Mouse (Mus musculus): Measurements from ENCODE around the gene Atp6v0a4. TPM values are rescaled to one million over a fixed set of nuclear protein-coding genes. Genes with fewer than 3 reads are reported as not detected.

Atp6v0a4 gene
- polyA plus RNA-seq, 1 experiment from 2014 or later = 0.10 TPM

- WGBS (ENCODE audit: insufficient replicate concordance) = 59% methylated on average over 4 of the region's 4 CpGs
- no peak overlapping the region for H3K27ac ChIP-seq
- peak overlapping the region; percentile 3; the same call in 1 of the 2 replicates for H3K4me2 ChIP-seq
These were observed 53.1 kb downstream of the Atp6v0a4 start for GRCm38 (mm10) chr6:38071256-38071655.

GRCm38 (mm10) chr6:38066215-38066614 is 58.2 kb downstream of the Atp6v0a4 start:
- no peak for ATAC-seq
- 7% methylated on average over 5 of the region's 5 CpGs for WGBS (ENCODE audit: insufficient replicate concordance)
- H3K4me2 ChIP-seq = no peak overlapping the region

More at GRCm38 (mm10) chr6:38071256-38071655, 53.1 kb downstream of the Atp6v0a4 start:
- no peaks in the 10 kb centered on the region for H3K27me3 ChIP-seq (replicated peaks)
- H3K4me1 ChIP-seq = peaks cover 23% of the 10 kb centered on the region
- ATAC-seq = peak; percentile 63; the same call in 1 of the 2 replicates
- no peak overlapping the region for H3K4me3 ChIP-seq
- no peaks in the 10 kb centered on the region for H3K36me3 ChIP-seq
- no peak overlapping the region for H3K9ac ChIP-seq
- 0 out of 2 replicates have a peak, but pooled peaks cover 7% of the 10 kb centered on the region for H3K9me3 ChIP-seq (replicated peaks)

GRCm38 (mm10) chr6:38065501-38066122 is 58.8 kb downstream of the Atp6v0a4 start:
- Histone ChIP-seq H3K4me2 (no peak overlapping the region), H3K9ac (no peak overlapping the region), H3K4me1 (peaks cover 3% of the 10 kb centered on the region), H3K9me3 (replicated peaks) (peaks cover 11% of the 10 kb centered on the region; the same call in 1 of the 2 replicates), H3K4me3 (no peak overlapping the region), H3K36me3 (no peaks in the 10 kb centered on the region), H3K27ac (no peak overlapping the region), H3K27me3 (replicated peaks) (no peaks in the 10 kb centered on the region)
- no peak for ATAC-seq
- 65% methylated on average over 11 of the region's 11 CpGs for WGBS (ENCODE audit: insufficient replicate concordance)

More at GRCm38 (mm10) chr6:38066215-38066614, 58.2 kb downstream of the Atp6v0a4 start:
- Histone ChIP-seq H3K27ac (no peak overlapping the region), H3K36me3 (no peaks in the 10 kb centered on the region), H3K4me1 (peaks cover 9% of the 10 kb centered on the region), H3K9me3 (replicated peaks) (peaks cover 11% of the 10 kb centered on the region; the same call in 1 of the 2 replicates), H3K9ac (no peak overlapping the region), H3K27me3 (replicated peaks) (no peaks in the 10 kb centered on the region), H3K4me3 (no peak overlapping the region)

- Histone ChIP-seq H3K9ac (no peak overlapping the region), H3K36me3 (no peaks in the 10 kb centered on the region), H3K4me3 (no peak overlapping the region), H3K4me1 (no peaks in the 10 kb centered on the region), H3K9me3 (replicated peaks) (peaks cover 11% of the 10 kb centered on the region; the same call in 1 of the 2 replicates), H3K27ac (no peak overlapping the region), H3K4me2 (no peak overlapping the region), H3K27me3 (replicated peaks) (no peaks in the 10 kb centered on the region)
- no peak for ATAC-seq
- WGBS (ENCODE audit: insufficient replicate concordance) = 64% methylated on average over 3 of the region's 3 CpGs
These were observed 59.3 kb downstream of the Atp6v0a4 start for GRCm38 (mm10) chr6:38065122-38065500.

GRCm38 (mm10) chr6:38064621-38065020 is 59.8 kb downstream of the Atp6v0a4 start:
- Histone ChIP-seq H3K9me3 (replicated peaks) (peaks cover 11% of the 10 kb centered on the region; the same call in 1 of the 2 replicates), H3K27ac (no peak overlapping the region), H3K4me2 (no peak overlapping the region), H3K9ac (no peak overlapping the region), H3K36me3 (no peaks in the 10 kb centered on the region), H3K4me3 (no peak overlapping the region), H3K27me3 (replicated peaks) (no peaks in the 10 kb centered on the region), H3K4me1 (no peaks in the 10 kb centered on the region)
- WGBS (ENCODE audit: insufficient replicate concordance) = 26% methylated on average over 2 of the region's 2 CpGs
- ATAC-seq = no peak

- WGBS (ENCODE audit: insufficient replicate concordance) = 43% methylated on average over 5 of the region's 5 CpGs
- no peaks in the 10 kb centered on the region for H3K4me1 ChIP-seq
- no peak overlapping the region for H3K4me2 ChIP-seq
- H3K9me3 ChIP-seq (replicated peaks) = peaks cover 11% of the 10 kb centered on the region; the same call in 1 of the 2 replicates
- ATAC-seq = no peak
- H3K9ac ChIP-seq = no peak overlapping the region
- no peaks in the 10 kb centered on the region for H3K27me3 ChIP-seq (replicated peaks)
- no peak overlapping the region for H3K4me3 ChIP-seq
- H3K27ac ChIP-seq = no peak overlapping the region
- no peaks in the 10 kb centered on the region for H3K36me3 ChIP-seq
These were observed 65.6 kb downstream of the Atp6v0a4 start for GRCm38 (mm10) chr6:38058805-38059204.

- Histone ChIP-seq H3K9me3 (replicated peaks) (no peaks in the 10 kb centered on the region), H3K4me2 (no peak overlapping the region), H3K36me3 (no peaks in the 10 kb centered on the region), H3K4me3 (no peak overlapping the region), H3K27me3 (replicated peaks) (no peaks in the 10 kb centered on the region), H3K4me1 (no peaks in the 10 kb centered on the region), H3K27ac (no peak overlapping the region), H3K9ac (no peak overlapping the region)
- ATAC-seq = no peak
- 63% methylated on average over 15 of the region's 15 CpGs for WGBS (ENCODE audit: insufficient replicate concordance)
These were observed 68.7 kb downstream of the Atp6v0a4 start for GRCm38 (mm10) chr6:38055471-38056330.

GRCm38 (mm10) chr6:38049601-38050000 is 74.8 kb downstream of the Atp6v0a4 start:
- ATAC-seq = no peak
- no peak overlapping the region for H3K4me3 ChIP-seq
- no peaks in the 10 kb centered on the region for H3K36me3 ChIP-seq
- no peak overlapping the region for H3K27ac ChIP-seq
- peaks cover 4% of the 10 kb centered on the region; the same call in 1 of the 2 replicates for H3K4me1 ChIP-seq
- 76% methylated on average over 6 of the region's 6 CpGs for whole genome bisulfite sequencing (ENCODE audit: insufficient replicate concordance)
- no peak overlapping the region for H3K9ac ChIP-seq
- H3K27me3 ChIP-seq (replicated peaks) = no peaks in the 10 kb centered on the region
- no peaks in the 10 kb centered on the region for H3K9me3 ChIP-seq (replicated peaks)
- H3K4me2 ChIP-seq = no peak overlapping the region

- 50% methylated on average over 6 of the region's 6 CpGs for WGBS (ENCODE audit: insufficient replicate concordance)
- H3K9me3 ChIP-seq (replicated peaks) = no peaks in the 10 kb centered on the region
- ATAC-seq = no peak
- no peak overlapping the region for H3K9ac ChIP-seq
- H3K27ac ChIP-seq = 0 out of 2 replicates have a peak overlapping the region, but pooled peaks have one; percentile 36
- H3K27me3 ChIP-seq (replicated peaks) = no peaks in the 10 kb centered on the region
- no peak overlapping the region for H3K4me3 ChIP-seq
- H3K36me3 ChIP-seq = no peaks in the 10 kb centered on the region
- H3K4me2 ChIP-seq = no peak overlapping the region
- H3K4me1 ChIP-seq = peaks cover 4% of the 10 kb centered on the region; the same call in 1 of the 2 replicates
These were observed 75.4 kb downstream of the Atp6v0a4 start for GRCm38 (mm10) chr6:38048800-38049561.

- WGBS (ENCODE audit: insufficient replicate concordance) = 69% methylated on average over 4 of the region's 4 CpGs
- H3K4me3 ChIP-seq = no peak overlapping the region
- no peaks in the 10 kb centered on the region for H3K36me3 ChIP-seq
- no peaks in the 10 kb centered on the region for H3K27me3 ChIP-seq (replicated peaks)
- H3K27ac ChIP-seq = no peak overlapping the region
- ATAC-seq = no peak
- peaks cover 4% of the 10 kb centered on the region; the same call in 1 of the 2 replicates for H3K4me1 ChIP-seq
- no peaks in the 10 kb centered on the region for H3K9me3 ChIP-seq (replicated peaks)
- no peak overlapping the region for H3K4me2 ChIP-seq
- no peak overlapping the region for H3K9ac ChIP-seq
These were observed 76.4 kb downstream of the Atp6v0a4 start for GRCm38 (mm10) chr6:38048003-38048402.

- 46% methylated on average over 6 of the region's 6 CpGs for WGBS (ENCODE audit: insufficient replicate concordance)
These were observed 77.5 kb downstream of the Atp6v0a4 start, which contains the start of gene Svopl for GRCm38 (mm10) chr6:38046838-38047237. Gene Svopl, minus strand, starts transcription at chr6:38046996.

More at GRCm38 (mm10) chr6:38046838-38047237, 77.5 kb downstream of the Atp6v0a4 start, which contains the start of gene Svopl:
- no peak within 1 kb of the TSS for H3K9ac ChIP-seq
- H3K4me2 ChIP-seq = no peak within 1 kb of the TSS
- peaks cover 4% of the 10 kb centered on the region; the same call in 1 of the 2 replicates for H3K4me1 ChIP-seq
- no peak within 1 kb of the TSS for H3K27ac ChIP-seq
- no peaks in the 10 kb centered on the region for H3K36me3 ChIP-seq
- no peak within 1 kb of the TSS for H3K4me3 ChIP-seq
- no peak for ATAC-seq
- H3K9me3 ChIP-seq (replicated peaks) = no peaks in the 10 kb centered on the region
- H3K27me3 ChIP-seq (replicated peaks) = no peaks in the 10 kb centered on the region
